Mouse (Mus musculus) gastrocnemius, postnatal 36 days (tissue): ENCODE results near the gene Fbxo45. TPM values are rescaled to one million over a fixed set of nuclear protein-coding genes. Genes with fewer than 3 reads are reported as not detected.

Experiments used
- DNase-seq, 2 experiments: peaks; one replicate each; pipeline ENCODE4 v3.0.0; 2022
- intact Hi-C: fragments of 180-260 bp; cut with DNase I; formaldehyde crosslinking; loops from one replicate; pipeline ENCODE4 v1.15.1; 2025
- microRNA-seq, 2 experiments: library from miRNA; unstranded; fragments of <30 nt; microRNA quantifications; one replicate each; pipeline ENCODE4 v1.2.0; 2021
- total RNA-seq, 2 experiments: library from RNA; stranded (reverse); gene quantifications; 2 replicates each; pipeline ENCODE4 v1.2.3; 2021

The Fbxo45 gene
- total RNA-seq, 2 experiments from 2014 or later, result 14.0 to 14.9 TPM

DNA sequence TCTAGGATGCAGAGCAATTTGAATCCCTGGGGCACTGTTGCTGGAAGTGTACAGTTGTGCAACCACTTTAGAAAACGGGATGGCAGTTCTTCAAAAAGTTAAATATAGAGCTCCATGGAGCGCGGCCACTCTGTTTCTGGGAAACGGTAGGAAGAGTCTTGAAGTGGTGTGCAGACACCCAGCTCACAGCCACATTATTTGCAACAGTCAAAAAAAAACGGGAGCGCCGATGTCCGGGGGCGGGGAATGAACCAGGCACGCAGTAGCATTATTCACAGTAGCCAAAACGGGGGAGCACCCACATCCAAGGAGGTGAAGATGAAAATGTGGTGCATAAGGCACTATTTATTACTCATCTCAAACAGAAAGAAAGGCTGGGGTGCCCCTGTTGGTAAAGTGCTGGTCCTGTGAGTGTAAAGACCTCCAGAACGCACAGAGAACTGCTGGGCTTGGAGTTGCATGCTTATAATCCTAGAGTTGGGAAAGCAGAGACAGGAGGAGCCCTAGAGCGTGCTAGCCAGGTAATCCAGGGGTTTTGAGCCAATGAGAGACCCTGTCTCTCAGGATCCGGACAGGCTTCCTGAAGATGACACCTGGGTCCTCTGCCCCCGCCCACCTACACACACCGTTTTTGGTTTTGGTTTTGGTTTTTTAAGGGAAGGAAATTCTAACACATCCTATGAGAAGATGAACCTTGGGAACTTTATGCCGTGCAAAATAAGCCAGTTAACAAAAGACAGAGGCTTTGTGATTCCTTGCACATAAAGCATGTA lies 32.0 kb downstream of the Fbxo45 start:
- intact Hi-C loops, result no loop called here
- no peak for DNase-seq

DNA sequence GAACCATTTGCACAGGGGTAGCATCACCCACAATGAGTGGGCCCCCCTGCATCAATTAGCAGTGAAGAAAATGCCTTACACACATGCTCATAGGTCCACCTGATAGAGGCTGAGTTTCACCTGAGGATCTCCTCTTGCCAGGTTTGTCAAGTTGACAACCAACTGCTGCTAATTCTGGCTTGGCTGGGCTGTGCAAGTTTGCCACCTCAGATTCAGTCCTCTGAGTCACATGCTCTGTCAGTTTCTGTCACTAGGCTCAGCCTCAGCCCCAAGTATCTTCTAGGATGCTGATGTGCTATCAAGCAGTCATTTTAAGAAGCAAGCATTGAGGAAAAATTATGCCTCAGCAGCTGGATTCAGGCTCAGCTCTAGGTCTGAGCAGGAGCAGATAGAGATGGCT lies 32.8 kb downstream of the Fbxo45 start:
- no peak for DNase-seq
- intact Hi-C loops, result no loop called here

DNA sequence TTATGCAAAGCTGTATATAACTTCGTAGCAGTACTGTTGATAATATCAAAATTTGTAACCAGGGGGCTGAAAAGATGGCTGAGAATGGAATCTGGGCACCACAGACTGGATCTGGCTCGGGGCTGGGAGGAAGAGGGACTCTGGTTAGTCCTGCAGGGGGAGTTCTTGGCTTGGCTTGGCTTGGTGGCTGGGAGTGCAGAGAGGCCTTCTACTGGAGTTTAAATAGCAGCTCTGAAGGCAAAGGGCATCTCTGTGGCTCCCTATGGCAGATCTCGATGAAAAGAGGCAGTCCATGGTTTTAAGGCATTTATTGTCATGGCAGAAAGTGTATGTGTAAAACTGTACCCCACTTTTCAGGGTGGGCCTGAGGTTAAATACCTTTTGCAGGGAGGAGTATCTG lies 42.1 kb downstream of the Fbxo45 start:
- no peak for DNase-seq
- intact Hi-C loops, result loop anchor here (5.0 kb wide), 1 partner anchor 88 kb away; no protein-coding TSS in a partner anchor

DNA sequence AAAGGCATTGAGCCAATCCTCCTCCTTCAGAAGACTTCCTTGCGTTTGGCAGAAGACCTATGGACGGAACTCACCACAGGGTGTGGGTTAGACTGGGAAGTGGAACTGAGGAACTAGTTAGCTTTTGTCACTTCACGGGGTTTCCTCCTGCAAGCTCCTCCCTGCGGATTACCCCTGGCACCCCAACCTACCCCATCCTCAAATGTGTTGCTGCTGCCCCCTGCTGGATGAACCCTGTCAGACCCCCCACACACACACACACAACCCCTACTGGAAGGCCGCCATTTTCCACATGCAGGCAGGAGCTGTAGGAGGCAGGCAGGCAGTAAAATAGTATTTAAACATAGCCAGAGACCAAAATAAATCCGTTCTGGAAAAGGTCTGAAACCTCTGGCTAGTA lies 44.3 kb downstream of the Fbxo45 start:
- intact Hi-C loops, result loop anchor here (5.0 kb wide), 1 partner anchor 85 kb away; no protein-coding TSS in a partner anchor
- DNase-seq, result peak; percentile 63 to 66

DNA sequence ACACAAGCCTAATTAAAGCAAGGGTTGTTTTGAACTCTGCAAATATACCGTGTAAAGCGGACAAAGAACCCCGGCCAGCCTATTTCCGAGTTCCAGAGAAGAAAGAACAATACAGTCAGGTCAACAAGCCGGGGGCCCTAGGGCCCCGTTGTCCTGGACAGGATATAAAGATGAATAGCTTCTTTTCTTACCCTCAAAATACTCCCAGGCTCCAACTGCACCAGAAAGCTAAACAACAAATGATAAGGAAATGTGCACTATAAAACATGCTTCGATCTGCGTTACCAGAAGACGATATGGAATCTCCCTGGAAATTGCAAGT lies 46.0 kb downstream of the Fbxo45 start:
- no peak for DNase-seq
- intact Hi-C loops, result loop anchor here (5.0 kb wide), 1 partner anchor 84 kb away; no protein-coding TSS in a partner anchor

DNA sequence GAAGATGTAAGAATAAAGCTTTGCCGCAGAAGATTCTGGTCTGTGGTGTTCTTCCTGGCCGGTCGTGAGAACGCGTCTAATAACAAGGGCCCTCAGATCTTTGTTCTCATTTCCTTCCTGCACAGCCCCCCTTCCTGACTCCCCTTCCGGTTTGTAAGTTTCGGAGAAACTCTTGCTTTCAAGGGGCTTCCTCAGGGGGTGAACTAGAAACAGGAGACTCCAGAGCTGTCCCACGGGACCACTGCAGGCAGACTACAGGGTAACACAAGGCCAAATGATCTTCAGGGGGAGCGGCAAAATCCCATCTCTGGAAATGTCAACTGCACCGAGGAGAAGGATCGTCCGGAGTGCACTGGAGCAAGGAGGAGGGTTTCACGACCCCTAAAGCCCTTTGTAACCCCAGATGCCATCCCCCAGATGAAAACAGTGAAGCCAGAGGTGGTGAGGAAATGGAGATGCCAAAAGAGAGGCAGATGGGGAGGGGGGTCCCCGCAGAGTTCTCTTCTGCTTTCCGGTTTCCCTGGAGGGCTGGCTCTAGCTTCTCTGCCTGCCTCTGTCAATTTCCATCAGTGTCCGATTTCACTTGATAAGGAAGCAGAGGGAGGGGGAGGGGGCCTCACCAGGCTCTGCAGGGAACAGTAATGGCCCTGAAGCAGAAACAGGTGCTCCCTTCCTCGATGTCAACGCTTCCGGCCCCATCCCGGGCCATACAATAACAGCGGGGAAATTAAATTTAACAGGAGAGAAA lies 46.5 kb downstream of the Fbxo45 start:
- intact Hi-C loops, result loop anchor here (5.0 kb wide), 1 partner anchor 83 kb away; no protein-coding TSS in a partner anchor
- no peak for DNase-seq

DNA sequence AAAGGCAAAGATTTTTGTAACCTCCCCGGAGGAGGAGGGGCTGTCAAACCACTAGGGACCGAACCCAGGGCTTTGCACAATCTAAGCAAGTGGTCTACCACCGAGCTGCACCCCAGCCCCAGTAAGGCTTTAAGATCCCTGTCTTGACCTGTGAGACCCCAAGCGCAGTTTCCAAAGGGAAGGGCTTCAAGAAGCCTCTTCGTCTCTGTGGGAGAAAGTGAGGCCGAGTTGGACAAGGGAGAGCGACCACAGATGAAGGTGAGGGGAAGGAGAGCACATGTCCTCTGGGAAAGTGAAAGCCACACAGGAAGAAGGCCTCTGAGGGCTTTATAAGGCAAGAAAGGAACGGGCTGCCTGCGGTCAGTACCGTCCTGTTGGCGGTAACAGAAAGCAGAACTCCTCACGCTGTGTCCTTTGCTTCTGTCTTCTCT lies 56.9 kb downstream of the Fbxo45 start:
- DNase-seq, result no peak
- intact Hi-C loops, result no loop called here

DNA sequence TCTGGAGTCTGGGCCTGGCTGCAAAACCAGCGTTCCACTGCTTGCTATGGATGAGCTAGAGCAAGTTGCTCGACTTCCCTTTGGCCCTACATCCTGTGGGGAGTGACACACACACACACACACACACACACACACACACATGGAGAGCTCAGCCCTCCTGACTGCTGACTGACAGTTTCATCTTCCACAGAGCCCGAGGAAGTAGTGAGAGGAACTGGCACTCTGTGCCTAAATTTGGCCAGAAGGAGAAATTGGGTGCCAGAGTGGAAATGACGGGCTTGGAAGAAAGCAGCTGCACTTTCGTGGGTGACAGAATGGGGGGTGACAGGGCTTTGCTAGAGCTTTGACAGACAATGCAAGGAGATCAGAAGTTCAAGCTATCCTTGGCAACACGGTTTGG lies 57.8 kb downstream of the Fbxo45 start:
- intact Hi-C loops, result no loop called here
- peak in 1 of 2 experiments; percentile 27 for DNase-seq

DNA sequence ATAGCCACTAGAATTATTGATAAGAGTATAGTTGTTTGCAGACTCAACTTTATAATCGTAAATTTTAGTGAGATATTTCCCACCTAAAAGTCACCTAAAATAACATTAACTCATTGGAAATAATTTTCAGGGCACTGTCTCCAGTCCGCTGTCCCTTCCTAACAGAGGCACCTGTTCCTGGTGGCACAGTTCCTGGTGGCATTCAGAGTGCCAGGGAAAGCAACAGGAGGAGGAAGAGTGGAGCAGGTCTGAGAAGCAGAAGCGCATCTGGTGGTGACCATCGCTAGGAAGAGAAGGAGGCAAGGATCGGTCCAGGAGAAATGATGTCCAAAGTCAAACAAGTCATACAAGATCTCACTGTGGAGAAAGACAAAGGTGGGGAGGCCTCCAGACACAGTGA lies 60.9 kb downstream of the Fbxo45 start:
- DNase-seq, result no peak
- intact Hi-C loops, result no loop called here

Small RNA genes within 50 kb of the gene (microRNA-seq; reads per million reads assigned to microRNA genes)
- gene Mir1946a, result 0 reads per million in 2 experiments

Other genes with a start within 250 kb of the Fbxo45 start
- gene Senp5, start 243.9 kb downstream of the Fbxo45 start, total RNA-seq, result 1 to 10 TPM; 9.2 to 9.4 TPM
- 10 to 100 TPM; 12.0 to 13.0 TPM for gene Pak2, start 167.8 kb downstream of the Fbxo45 start, total RNA-seq
- gene Pigx, start 147.4 kb downstream of the Fbxo45 start, total RNA-seq, result 10 to 100 TPM in 1 of 2 experiments, 1 to 10 TPM in 1; 8.8 to 11.6 TPM
- gene Cep19, start 147.4 kb downstream of the Fbxo45 start, total RNA-seq, result 1 to 10 TPM; 7.8 to 9.4 TPM
- 1 to 10 TPM; 2.0 to 2.1 TPM for gene Nrros, start 81.6 kb downstream of the Fbxo45 start, total RNA-seq
- not detected for gene Bex6, start 67.3 kb downstream of the Fbxo45 start, total RNA-seq
- gene Wdr53, start 69 bp upstream of the Fbxo45 start, total RNA-seq, result 1 to 10 TPM; 4.4 to 5.8 TPM
- gene Smco1, start 24.3 kb upstream of the Fbxo45 start, total RNA-seq, result 10 to 100 TPM; 69.4 to 72.8 TPM
- gene Rnf168, start 30.3 kb upstream of the Fbxo45 start, total RNA-seq, result 1 to 10 TPM; 7.8 to 9.6 TPM
- 10 to 100 TPM; 15.0 to 15.8 TPM for gene Ubxn7, start 85.1 kb upstream of the Fbxo45 start, total RNA-seq
- not detected for gene Tm4sf19, start 153.3 kb upstream of the Fbxo45 start, total RNA-seq
- gene Tctex1d2, start 172.5 kb upstream of the Fbxo45 start, total RNA-seq, result 1 to 10 TPM; 3.3 to 4.8 TPM
- gene Pcyt1a, start 183.8 kb upstream of the Fbxo45 start, total RNA-seq, result 100 to 1,000 TPM; 105 to 121 TPM
- gene Slc51a, start 240.7 kb upstream of the Fbxo45 start, total RNA-seq, result not detected
- gene Zdhhc19, start 249.1 kb upstream of the Fbxo45 start, total RNA-seq, result not detected